26 mouse cellular contexts compared by ENCODE assay signal in genomic region chr11:115579080-115579479, GRCm38 (mm10). TPM values are rescaled to one million over a fixed set of nuclear protein-coding genes. Genes with fewer than 3 reads are reported as not detected.
A peak's percentile ranks its signal among the peaks of the same experiment; 100 is the strongest.
DNase-seq lines count a peak whose midpoint lies in the region; ATAC-seq and TF ChIP-seq lines count a peak whose summit lies in the region.
"Had no signal": no experiment of that assay in that cellular context is flagged by ENCODE, and none has a peak within 500 bp of the region (broad histone marks: within the 10 kb centered on the region; RNA-seq: fewer than 3 reads in every experiment).

No protein-coding gene starts in this region.

- H3K4me2 ChIP-seq in CH12.LX (ENCODE audit: insufficient read depth, low read depth, poor library complexity, severe bottlenecking): no peak overlapping the region
- no peak overlapping the region for H3K4me2 ChIP-seq in lung, postnatal 0 days (replicated peaks; ENCODE audit: low read depth, low read length)
- H3K4me2 ChIP-seq: embryonic facial prominence, embryonic 12.5 days; embryonic facial prominence, embryonic 15.5 days; forebrain, embryonic 12.5 days; forebrain, embryonic 15.5 days; heart, embryonic 13.5 days; hindbrain, embryonic 14.5 days had no signal

- in situ Hi-C loops in CH12.LX (cut with MboI; ENCODE audit: low pct_ligation_motif_present, low pct_unique_long_range_greater_than_20kb, low sequenced_read_pairs): no loop called here

- peak overlapping the region; percentile 47; the same call in 1 of the 2 replicates for H3K27ac ChIP-seq in CH12.LX (ENCODE audit: insufficient read depth, low read depth)
- H3K27ac ChIP-seq in lung, postnatal 0 days (ENCODE audit: low read length): no peak overlapping the region
- H3K27ac ChIP-seq: embryonic facial prominence, embryonic 12.5 days; embryonic facial prominence, embryonic 15.5 days; forebrain, embryonic 12.5 days; forebrain, embryonic 15.5 days; heart, adult 2 months; heart, embryonic 10.5 days; heart, embryonic 13.5 days; hindbrain, embryonic 14.5 days; hindbrain, postnatal 0 days had no signal

- no peak for TF ChIP-seq EP300 in CH12.LX (IDR thresholded peaks at IDR 0.05; ENCODE audit: low read length)
- TF ChIP-seq EP300 in lung, postnatal 0 days (IDR thresholded peaks at IDR 0.05): no peak

- no peak overlapping the region for H3K4me3 ChIP-seq in CH12.LX (replicated peaks in 1 of 3; ENCODE audit: low read depth in 2 of 3, low read length in 2 of 3, poor library complexity in 1 of 3)
- no peak overlapping the region for H3K4me3 ChIP-seq in lung, postnatal 0 days (ENCODE audit: low read depth, low read length)
- H3K4me3 ChIP-seq: embryonic facial prominence, embryonic 12.5 days; embryonic facial prominence, embryonic 15.5 days; forebrain, embryonic 12.5 days; forebrain, embryonic 15.5 days; heart, adult 2 months; heart, embryonic 10.5 days; heart, embryonic 13.5 days had no signal

- dilution Hi-C loops in CH12.LX (cut with MboI; ENCODE audit: extremely low pct_ligation_motif_present, extremely low pct_unique_long_range_greater_than_20kb, low sequenced_read_pairs): no loop called here

- no peaks in the 10 kb centered on the region for H3K27me3 ChIP-seq in CH12.LX (replicated peaks)
- no peaks in the 10 kb centered on the region for H3K27me3 ChIP-seq in lung, postnatal 0 days (replicated peaks; ENCODE audit: insufficient read depth, low read length)
- H3K27me3 ChIP-seq: embryonic facial prominence, embryonic 12.5 days; embryonic facial prominence, embryonic 15.5 days; forebrain, embryonic 12.5 days; forebrain, embryonic 15.5 days; heart, embryonic 13.5 days; Patski had no signal

- ATAC-seq in monocyte, adult 5-6 weeks (replicated peaks; ENCODE audit: insufficient number of reproducible peaks, low FRiP score, low TSS enrichment, poor library complexity, severe bottlenecking): peak; percentile 35; the same call in 1 of the 2 replicates
- ATAC-seq in lung, postnatal 0 days: no peak
- ATAC-seq: CD4-positive, CD25-positive, alpha-beta regulatory T cell, adult 4 months; forebrain, embryonic 15.5 days; hindbrain, postnatal 0 days; inflammation-experienced regulatory T-cells, adult 6 months; Patski had no signal

- no peak overlapping the region for H3K9ac ChIP-seq in CH12.LX (ENCODE audit: insufficient read depth, low read depth)
- H3K9ac ChIP-seq in lung, postnatal 0 days (replicated peaks; ENCODE audit: low read depth): no peak overlapping the region
- H3K9ac ChIP-seq: embryonic facial prominence, embryonic 12.5 days; embryonic facial prominence, embryonic 15.5 days; forebrain, embryonic 12.5 days; forebrain, embryonic 15.5 days; heart, embryonic 13.5 days; hindbrain, embryonic 14.5 days had no signal

- no peak for TF ChIP-seq CTCF in CH12.LX (conservative IDR thresholded peaks at IDR 0.05 in 1 of 2, IDR thresholded peaks at IDR 0.05 in 1 of 2; ENCODE audit: low read depth in 2 of 2, low read length in 2 of 2)
- TF ChIP-seq CTCF in lung, postnatal 0 days (IDR thresholded peaks at IDR 0.05): no peak

- TF ChIP-seq POLR2A in CH12.LX (IDR thresholded peaks at IDR 0.05; ENCODE audit: low read depth, low read length): no peak

- H3K9me3 ChIP-seq in CH12.LX (replicated peaks; ENCODE audit: low read length): peaks cover 3% of the 10 kb centered on the region
- no peaks in the 10 kb centered on the region for H3K9me3 ChIP-seq in lung, postnatal 0 days (ENCODE audit: low read length)
- H3K9me3 ChIP-seq: embryonic facial prominence, embryonic 12.5 days; embryonic facial prominence, embryonic 15.5 days; forebrain, embryonic 12.5 days; forebrain, embryonic 15.5 days; heart, embryonic 10.5 days; heart, embryonic 13.5 days had no signal

- H3K36me3 ChIP-seq in CH12.LX (replicated peaks in 1 of 2; ENCODE audit: control insufficient read depth in 1 of 2, insufficient read depth in 1 of 2, low read length in 1 of 2): peaks cover 63 to 72% of the 10 kb centered on the region in 2 experiments
- H3K36me3 ChIP-seq in lung, postnatal 0 days (ENCODE audit: insufficient read depth, low read length): peaks cover 17% of the 10 kb centered on the region; the same call in 1 of the 2 replicates

- peak; percentile 30 for DNase-seq in testis, postnatal 10 days (ENCODE audit: low spot score)
- DNase-seq in testis, postnatal 14 days (ENCODE audit: low spot score): no peak
- DNase-seq in CH12.LX (ENCODE audit: extremely low read depth) (no peak), liver (no peak)
- no peak for DNase-seq in lung, postnatal 0 days (ENCODE audit: low spot score)
- DNase-seq: adrenal gland, postnatal 10 days; adrenal gland, postnatal 36 days; cerebellum, adult 18-20 months; cerebellum, adult 9-10 months; cerebellum, postnatal 14 days; gastrocnemius, postnatal 25 days; heart, adult 2 months; heart, postnatal 14 days; heart, postnatal 4 days had no signal

- H3K79me2 ChIP-seq in CH12.LX (replicated peaks; ENCODE audit: control insufficient read depth, extremely low read depth, insufficient read depth, poor library complexity, severe bottlenecking): peaks cover 3% of the 10 kb centered on the region

- TF ChIP-seq RAD21 in CH12.LX (IDR thresholded peaks at IDR 0.05; ENCODE audit: low read depth, low read length): no peak

- peaks cover 19 to 55% of the 10 kb centered on the region in 2 experiments for H3K4me1 ChIP-seq in CH12.LX (ENCODE audit: control insufficient read depth in 1 of 2, insufficient read depth in 2 of 2)
- no peaks in the 10 kb centered on the region for H3K4me1 ChIP-seq in lung, postnatal 0 days (ENCODE audit: insufficient read depth, low read depth, low read length)
- H3K4me1 ChIP-seq: embryonic facial prominence, embryonic 12.5 days; embryonic facial prominence, embryonic 15.5 days; forebrain, embryonic 12.5 days; forebrain, embryonic 15.5 days; heart, embryonic 13.5 days had no signal

TF ChIP-seq in CH12.LX, 34 proteins besides CTCF, POLR2A, EP300 and RAD21:
- no peak for TF ChIP-seq MAZ (IDR thresholded peaks at IDR 0.05; ENCODE audit: low read depth, low read length)
- no peak for TF ChIP-seq ELF1 (IDR thresholded peaks at IDR 0.05; ENCODE audit: low read depth, low read length)
- no peak for TF ChIP-seq UBTF (IDR thresholded peaks at IDR 0.05; ENCODE audit: low read depth, low read length)
- TF ChIP-seq JUN (IDR thresholded peaks at IDR 0.05; ENCODE audit: insufficient read depth, low read depth, low read length): no peak
- TF ChIP-seq MYC (IDR thresholded peaks at IDR 0.05; ENCODE audit: low read depth, low read length): no peak
- no peak for TF ChIP-seq IRF4 (IDR thresholded peaks at IDR 0.05; ENCODE audit: low read depth, low read length)
- TF ChIP-seq MEF2A (IDR thresholded peaks at IDR 0.05; ENCODE audit: borderline replicate concordance, low read depth, low read length): no peak
- no peak for TF ChIP-seq NRF1 (IDR thresholded peaks at IDR 0.05; ENCODE audit: low read depth, low read length)
- TF ChIP-seq USF1 (IDR thresholded peaks at IDR 0.05; ENCODE audit: low read depth, low read length): no peak
- no peak for TF ChIP-seq SMC3 (IDR thresholded peaks at IDR 0.05; ENCODE audit: low read depth, low read length)
- no peak for TF ChIP-seq BHLHE40 (IDR thresholded peaks at IDR 0.05; ENCODE audit: low read depth, low read length)
- no peak for TF ChIP-seq USF2 (conservative IDR thresholded peaks at IDR 0.05; ENCODE audit: low read depth, low read length)
- TF ChIP-seq ZNF384 (IDR thresholded peaks at IDR 0.05; ENCODE audit: low read depth, low read length): no peak

RNA-seq across cellular contexts. Expression of gene Nup85, which starts 14.8 kb away (rescaled TPM):
- total RNA-seq in CH12.LX (2012; rRNA removed) (290 and 340 TPM in 2 replicates), CH12.LX (2014; rRNA removed) (282 and 305 TPM in 2 replicates)
- 326 and 368 TPM in 2 replicates for polyA plus RNA-seq in CH12.LX (2012; ENCODE audit: insufficient read length, low read depth)
- 44.3 to 90.7 TPM (median 75.8 TPM) in 3 replicates for total RNA-seq in monocyte, adult 5-6 weeks (2017)
- 38.4 and 44.2 TPM in 2 replicates for polyA plus RNA-seq in lung, postnatal 0 days (2015; fragmentation: Nextera tagmentation; extraction: Ambion mirVana)

RNA-seq across cellular contexts. Expression of gene Mrps7, which starts 24.6 kb away (rescaled TPM):
- total RNA-seq in CH12.LX (2012; rRNA removed): 172 and 217 TPM in 2 replicates
- 154 and 168 TPM in 2 replicates for total RNA-seq in CH12.LX (2014; rRNA removed)
- polyA plus RNA-seq in CH12.LX (2012; ENCODE audit: insufficient read length, low read depth): 157 and 184 TPM in 2 replicates
- total RNA-seq in monocyte, adult 5-6 weeks (2017): 20.4 to 30.1 TPM (median 20.7 TPM) in 3 replicates
- 47.4 and 49.2 TPM in 2 replicates for polyA plus RNA-seq in lung, postnatal 0 days (2015; fragmentation: Nextera tagmentation; extraction: Ambion mirVana)

RNA-seq across cellular contexts. Expression of gene Gga3, which starts 24.8 kb away (rescaled TPM):
- total RNA-seq in CH12.LX (2012; rRNA removed): 18.7 and 22.6 TPM in 2 replicates
- total RNA-seq in CH12.LX (2014; rRNA removed): 7.7 TPM in 2 replicates
- polyA plus RNA-seq in CH12.LX (2012; ENCODE audit: insufficient read length, low read depth): 37.2 and 39.8 TPM in 2 replicates
- total RNA-seq in monocyte, adult 5-6 weeks (2017): 32.1 to 47.8 TPM (median 37.8 TPM) in 3 replicates
- polyA plus RNA-seq in lung, postnatal 0 days (2015; fragmentation: Nextera tagmentation; extraction: Ambion mirVana): 6.8 and 8.1 TPM in 2 replicates

RNA-seq across cellular contexts. Expression of gene Mif4gd, which starts 33.7 kb away (rescaled TPM):
- 143 and 177 TPM in 2 replicates for total RNA-seq in CH12.LX (2012; rRNA removed)
- total RNA-seq in CH12.LX (2014; rRNA removed): 160 and 174 TPM in 2 replicates
- polyA plus RNA-seq in CH12.LX (2012; ENCODE audit: insufficient read length, low read depth): 131 and 143 TPM in 2 replicates
- total RNA-seq in monocyte, adult 5-6 weeks (2017): 37.5 to 42.1 TPM (median 41.2 TPM) in 3 replicates
- 74.7 and 78.6 TPM in 2 replicates for polyA plus RNA-seq in lung, postnatal 0 days (2015; fragmentation: Nextera tagmentation; extraction: Ambion mirVana)

RNA-seq across cellular contexts. Expression of gene Sumo2, which starts 43.0 kb away (rescaled TPM):
- total RNA-seq in CH12.LX (2012; rRNA removed) (480 and 623 TPM in 2 replicates), CH12.LX (2014; rRNA removed) (1,752 and 1,801 TPM in 2 replicates)
- 960 and 1,020 TPM in 2 replicates for polyA plus RNA-seq in CH12.LX (2012; ENCODE audit: insufficient read length, low read depth)
- 356 to 417 TPM (median 357 TPM) in 3 replicates for total RNA-seq in monocyte, adult 5-6 weeks (2017)
- polyA plus RNA-seq in lung, postnatal 0 days (2015; fragmentation: Nextera tagmentation; extraction: Ambion mirVana): 546 and 580 TPM in 2 replicates
